Mouse (Mus musculus) bone marrow macrophage, adult 2 months (primary cell): Measurements from ENCODE around the gene Tgfbr3.

Experiments
- CTCF ChIP-seq: IDR thresholded peaks from 2 replicates; pipeline ENCODE4 v1.5.1; 2012; ENCODE audit warnings: low read depth, mild to moderate bottlenecking, low read length, moderate library complexity
- POLR2A ChIP-seq: IDR thresholded peaks from 2 replicates; pipeline ENCODE4 v1.6.1; 2012; ENCODE audit warnings: mild to moderate bottlenecking, low read depth, low read length, borderline replicate concordance

DNA sequence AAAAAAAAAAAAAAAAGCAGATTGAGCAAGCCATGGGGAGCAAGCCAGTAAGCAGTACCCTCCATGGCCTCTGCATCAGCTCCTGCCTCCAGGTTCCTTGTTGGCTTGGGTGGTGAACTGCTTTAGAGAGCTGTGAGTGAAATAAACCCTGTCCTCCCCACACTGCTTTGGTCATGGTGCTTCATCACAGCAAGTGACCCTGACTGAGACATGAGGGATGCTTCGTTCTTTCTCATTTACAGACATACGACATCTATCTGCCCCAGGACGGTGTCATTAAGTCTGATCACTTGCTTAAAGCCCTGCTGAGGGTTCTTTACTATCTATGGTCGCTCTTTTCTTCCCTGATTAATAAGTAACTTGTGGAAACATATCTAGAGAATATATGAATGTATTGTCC, 113.2 kb downstream of the Tgfbr3 start:
- no peak for TF ChIP-seq CTCF
- no peak for TF ChIP-seq POLR2A
